Mouse (Mus musculus) limb, embryonic 12.5 days (tissue): ENCODE measurements around the gene Col17a1. TPM values are rescaled to one million over a fixed set of nuclear protein-coding genes. Genes with fewer than 3 reads are reported as not detected.

Experiments
- ATAC-seq: fragments of 200-750 bp; cut with Nextera tagmentation; 2 replicates; pipeline ENCODE4 v1.8.0; 2017; ENCODE audit warnings: low read depth, moderate TSS enrichment; ENCODE audit not compliant: insufficient number of reproducible peaks, insufficient read depth, low FRiP score, low TSS enrichment
- H3K27ac ChIP-seq: fragments of 300-500 bp; sonication (generic); 2 replicates; pipeline ENCODE4 v1.5.1; 2016; ENCODE audit warnings: mild to moderate bottlenecking, moderate library complexity
- H3K27me3 ChIP-seq: fragments of 300-500 bp; sonication (generic); 2 replicates; pipeline ENCODE4 v1.6.1; 2016; ENCODE audit warnings: mild to moderate bottlenecking, moderate library complexity
- H3K36me3 ChIP-seq: fragments of 300-500 bp; sonication (generic); 2 replicates; pipeline ENCODE4 v1.6.1; 2016; ENCODE audit warnings: mild to moderate bottlenecking, moderate library complexity
- H3K4me1 ChIP-seq: fragments of 300-500 bp; sonication (generic); replicated peaks from 2 replicates; pipeline ENCODE4 v1.6.1; 2016
- H3K4me2 ChIP-seq: fragments of 300-500 bp; sonication (generic); 2 replicates; pipeline ENCODE4 v1.6.1; 2016; ENCODE audit warnings: mild to moderate bottlenecking, moderate library complexity
- H3K4me3 ChIP-seq: fragments of 300-500 bp; sonication (generic); replicated peaks from 2 replicates; pipeline ENCODE4 v1.5.1; 2016; ENCODE audit warnings: mild to moderate bottlenecking
- H3K9ac ChIP-seq: fragments of 300-500 bp; sonication (generic); replicated peaks from 2 replicates; pipeline ENCODE4 v1.6.1; 2016; ENCODE audit warnings: mild to moderate bottlenecking, moderate library complexity
- H3K9me3 ChIP-seq: fragments of 300-500 bp; sonication (generic); 2 replicates; pipeline ENCODE4 v1.6.1; 2016; ENCODE audit warnings: mild to moderate bottlenecking, moderate library complexity
- WGBS: fragments of 180-500 bp; shearing (Covaris S2); methylation state at CpG from one replicate; pipeline ENCODE4 v1.1.7; 2016; 5-methylcytosine and 5-hydroxymethylcytosine counted together
- polyA plus RNA-seq: library from polyadenylated mRNA; unstranded; fragments of >200 nt; fragmentation: Nextera tagmentation; extraction: Ambion mirVana; gene quantifications from 2 replicates; pipeline ENCODE4 v1.2.1, GENCODE M21; 2016

Gene Col17a1
- polyA plus RNA-seq, 1 experiment from 2014 or later = 9.1 TPM

GRCm38 (mm10) chr19:47667601-47668000, 24.3 kb downstream of the Col17a1 start:
- no peak overlapping the region for H3K27ac ChIP-seq
- 57% methylated on average over 8 of the region's 8 CpGs for WGBS
- ATAC-seq = no peak
- H3K4me3 ChIP-seq = no peak overlapping the region
- H3K4me1 ChIP-seq = peaks cover 16% of the 10 kb centered on the region; the same call in 1 of the 2 replicates
- H3K9ac ChIP-seq = no peak overlapping the region
- H3K27me3 ChIP-seq = no peaks in the 10 kb centered on the region
- H3K36me3 ChIP-seq = no peaks in the 10 kb centered on the region
- no peaks in the 10 kb centered on the region for H3K9me3 ChIP-seq
- no peak overlapping the region for H3K4me2 ChIP-seq

GRCm38 (mm10) chr19:47659765-47660408, 32.0 kb downstream of the Col17a1 start:
- H3K4me3 ChIP-seq = no peak overlapping the region
- H3K4me1 ChIP-seq = peaks cover 15% of the 10 kb centered on the region
- peaks cover 4% of the 10 kb centered on the region; the same call in 1 of the 2 replicates for H3K27me3 ChIP-seq
- H3K27ac ChIP-seq = no peak overlapping the region
- H3K36me3 ChIP-seq = no peaks in the 10 kb centered on the region
- no peak overlapping the region for H3K4me2 ChIP-seq
- H3K9ac ChIP-seq = no peak overlapping the region
- no peaks in the 10 kb centered on the region for H3K9me3 ChIP-seq
- no peak for ATAC-seq
- 82% methylated on average over 9 of the region's 9 CpGs for WGBS

- Histone ChIP-seq H3K27me3 (peaks cover 4% of the 10 kb centered on the region; the same call in 1 of the 2 replicates), H3K9ac (peak overlapping the region; percentile 24; the same call in 1 of the 2 replicates), H3K4me1 (peaks cover 15% of the 10 kb centered on the region), H3K4me3 (no peak overlapping the region), H3K4me2 (no peak overlapping the region), H3K9me3 (no peaks in the 10 kb centered on the region), H3K36me3 (no peaks in the 10 kb centered on the region), H3K27ac (peak overlapping the region; percentile 47; the same call in 1 of the 2 replicates)
- ATAC-seq = peak; percentile 81
- 11% methylated on average over 5 of the region's 5 CpGs for WGBS
Observed at GRCm38 (mm10) chr19:47658914-47659535, 32.9 kb downstream of the Col17a1 start.

GRCm38 (mm10) chr19:47654896-47655295, 37.0 kb downstream of the Col17a1 start:
- no peak overlapping the region for H3K4me2 ChIP-seq
- 63% methylated on average over 11 of the region's 11 CpGs for WGBS
- H3K9ac ChIP-seq = no peak overlapping the region
- H3K27ac ChIP-seq = no peak overlapping the region
- no peaks in the 10 kb centered on the region for H3K36me3 ChIP-seq
- H3K4me3 ChIP-seq = no peak overlapping the region
- H3K27me3 ChIP-seq = no peaks in the 10 kb centered on the region
- H3K9me3 ChIP-seq = no peaks in the 10 kb centered on the region
- no peak for ATAC-seq
- H3K4me1 ChIP-seq = peaks cover 15% of the 10 kb centered on the region

GRCm38 (mm10) chr19:47653173-47653572, 38.7 kb downstream of the Col17a1 start:
- Histone ChIP-seq H3K4me3 (no peak overlapping the region), H3K36me3 (0 out of 2 replicates have a peak, but pooled peaks cover 4% of the 10 kb centered on the region), H3K4me2 (no peak overlapping the region), H3K27ac (no peak overlapping the region), H3K4me1 (peaks cover 6% of the 10 kb centered on the region), H3K9me3 (no peaks in the 10 kb centered on the region), H3K27me3 (no peaks in the 10 kb centered on the region), H3K9ac (no peak overlapping the region)
- no peak for ATAC-seq
- WGBS = 84% methylated on average over 8 of the region's 8 CpGs

GRCm38 (mm10) chr19:47652255-47652654, 39.6 kb downstream of the Col17a1 start:
- H3K9me3 ChIP-seq = no peaks in the 10 kb centered on the region
- H3K27me3 ChIP-seq = no peaks in the 10 kb centered on the region
- peaks cover 6% of the 10 kb centered on the region for H3K4me1 ChIP-seq
- ATAC-seq = no peak
- H3K4me2 ChIP-seq = no peak overlapping the region
- WGBS = 69% methylated on average over 8 of the region's 8 CpGs
- no peak overlapping the region for H3K4me3 ChIP-seq
- H3K36me3 ChIP-seq = peaks cover 10% of the 10 kb centered on the region; the same call in 1 of the 2 replicates
- H3K27ac ChIP-seq = no peak overlapping the region
- H3K9ac ChIP-seq = no peak overlapping the region

GRCm38 (mm10) chr19:47651160-47651480, 40.8 kb downstream of the Col17a1 start:
- no peak overlapping the region for H3K4me3 ChIP-seq
- no peaks in the 10 kb centered on the region for H3K27me3 ChIP-seq
- no peak overlapping the region for H3K4me2 ChIP-seq
- peaks cover 5% of the 10 kb centered on the region for H3K4me1 ChIP-seq
- ATAC-seq = no peak
- no peaks in the 10 kb centered on the region for H3K9me3 ChIP-seq
- no peak overlapping the region for H3K27ac ChIP-seq
- no peak overlapping the region for H3K9ac ChIP-seq
- 87% methylated on average over 5 of the region's 5 CpGs for WGBS
- H3K36me3 ChIP-seq = peaks cover 15% of the 10 kb centered on the region; the same call in 1 of the 2 replicates

GRCm38 (mm10) chr19:47650366-47651159, 41.3 kb downstream of the Col17a1 start:
- Histone ChIP-seq H3K4me3 (no peak overlapping the region), H3K9ac (no peak overlapping the region), H3K27ac (no peak overlapping the region), H3K4me1 (no peaks in the 10 kb centered on the region), H3K9me3 (no peaks in the 10 kb centered on the region), H3K4me2 (no peak overlapping the region), H3K27me3 (no peaks in the 10 kb centered on the region), H3K36me3 (peaks cover 15% of the 10 kb centered on the region; the same call in 1 of the 2 replicates)
- WGBS = 87% methylated on average over 16 of the region's 16 CpGs
- ATAC-seq = no peak

- 89% methylated on average over 6 of the region's 6 CpGs for WGBS
- Histone ChIP-seq H3K27ac (no peak overlapping the region), H3K4me3 (no peak overlapping the region), H3K9me3 (no peaks in the 10 kb centered on the region), H3K27me3 (no peaks in the 10 kb centered on the region), H3K4me1 (no peaks in the 10 kb centered on the region), H3K9ac (no peak overlapping the region), H3K4me2 (no peak overlapping the region), H3K36me3 (peaks cover 21% of the 10 kb centered on the region; the same call in 1 of the 2 replicates)
- no peak for ATAC-seq
Observed at GRCm38 (mm10) chr19:47649071-47649470, 42.8 kb downstream of the Col17a1 start.

GRCm38 (mm10) chr19:47646508-47647120, 45.3 kb downstream of the Col17a1 start:
- Histone ChIP-seq H3K4me3 (no peak overlapping the region), H3K4me1 (no peaks in the 10 kb centered on the region), H3K4me2 (no peak overlapping the region), H3K27me3 (no peaks in the 10 kb centered on the region), H3K9ac (no peak overlapping the region), H3K36me3 (peaks cover 34% of the 10 kb centered on the region), H3K9me3 (no peaks in the 10 kb centered on the region), H3K27ac (no peak overlapping the region)
- 94% methylated on average over 6 of the region's 6 CpGs for WGBS
- no peak for ATAC-seq

GRCm38 (mm10) chr19:47645583-47645982, 46.3 kb downstream of the Col17a1 start:
- Histone ChIP-seq H3K4me3 (no peak overlapping the region), H3K9ac (no peak overlapping the region), H3K9me3 (no peaks in the 10 kb centered on the region), H3K4me1 (no peaks in the 10 kb centered on the region), H3K27ac (no peak overlapping the region), H3K36me3 (peaks cover 45% of the 10 kb centered on the region), H3K4me2 (no peak overlapping the region), H3K27me3 (no peaks in the 10 kb centered on the region)
- ATAC-seq = no peak
- 93% methylated on average over 6 of the region's 6 CpGs for WGBS
